In the genomic region with DNA sequence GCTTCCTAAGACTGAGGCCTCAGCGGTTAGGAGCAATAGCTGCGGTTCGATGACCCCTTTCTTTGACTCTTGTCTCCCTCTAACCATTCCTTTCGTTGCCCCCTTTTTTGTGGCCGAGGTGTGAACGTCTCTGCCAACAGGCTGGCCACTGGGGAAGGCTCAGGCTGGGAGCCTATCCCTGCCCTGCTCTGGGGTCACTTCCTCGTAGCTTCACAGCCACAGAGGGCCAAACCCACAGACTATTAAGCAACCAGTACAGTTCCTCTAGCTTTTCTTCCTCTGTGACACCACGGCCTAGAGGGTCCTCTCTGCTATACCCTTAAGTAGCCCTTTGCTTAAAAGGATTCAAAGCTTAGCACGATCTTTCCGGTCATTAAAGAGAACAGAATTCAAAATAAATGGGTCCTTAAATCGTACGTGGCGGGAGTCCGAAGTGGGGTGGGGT, we compare ENCODE assay signal across 9 mouse cellular contexts. TPM values are rescaled to one million over a fixed set of nuclear protein-coding genes. Genes with fewer than 3 reads are reported as not detected.
DNase-seq lines count a peak whose midpoint lies in the region; ATAC-seq and TF ChIP-seq lines count a peak whose summit lies in the region.
"Had no signal": no experiment of that assay in that cellular context is flagged by ENCODE, and none has a peak within 500 bp of the region (broad histone marks: within the 10 kb centered on the region; RNA-seq: fewer than 3 reads in every experiment).

No protein-coding gene starts in this region.

- H3K9ac ChIP-seq in heart, adult 2 months (ENCODE audit: low read depth, low read length), result peak overlapping the region; percentile 72
- peak overlapping the region; percentile 93; the same call in 1 of the 2 replicates for H3K9ac ChIP-seq in limb, embryonic 11.5 days (ENCODE audit: low read length)
- H3K9ac ChIP-seq in midbrain, embryonic 11.5 days (ENCODE audit: low read length), result peak overlapping the region; percentile 94
- H3K9ac ChIP-seq in stomach, postnatal 0 days (ENCODE audit: low read length), result peak overlapping the region; percentile 97

- TF ChIP-seq CTCF in heart, adult 2 months (IDR thresholded peaks at IDR 0.05), result no peak
- no peak for TF ChIP-seq CTCF in stomach, postnatal 0 days (IDR thresholded peaks at IDR 0.05; ENCODE audit: low read depth)

- 14% methylated on average over 14 of the region's 14 CpGs for WGBS in heart, adult 2 months
- WGBS in limb, embryonic 11.5 days, result 12% methylated on average over 14 of the region's 14 CpGs
- WGBS in midbrain, embryonic 11.5 days, result 16% methylated on average over 14 of the region's 14 CpGs
- 17% methylated on average over 14 of the region's 14 CpGs for WGBS in stomach, postnatal 0 days

- no peaks in the 10 kb centered on the region for H3K9me3 ChIP-seq in limb, embryonic 11.5 days (ENCODE audit: control insufficient read depth, low read length)
- H3K9me3 ChIP-seq in midbrain, embryonic 11.5 days (ENCODE audit: control insufficient read depth, low read length), result no peaks in the 10 kb centered on the region
- no peaks in the 10 kb centered on the region for H3K9me3 ChIP-seq in stomach, postnatal 0 days (ENCODE audit: control insufficient read depth, low read length)

- intact Hi-C loops in heart, adult 2 months (cut with DNase I), result loop anchor here (2.0 to 5.0 kb wide), 3 partner anchors 14 to 51 kb away; a partner anchor contains a TSS

- DNase-seq in embryo, embryonic 10.5 days (ENCODE audit: low spot score), result peak; percentile 54
- DNase-seq in embryo, embryonic 10 days (ENCODE audit: low spot score), result no peak
- DNase-seq in Muller cell, postnatal 12 days (ENCODE audit: inconsistent ontology term), result peak; percentile 49
- DNase-seq in heart, adult 2 months, result peak; percentile 56 to 72
- DNase-seq in limb, embryonic 11.5 days (ENCODE audit: low spot score), result no peak
- DNase-seq in midbrain, embryonic 11.5 days (ENCODE audit: low spot score, missing footprints), result no peak
- DNase-seq in stomach, postnatal 0 days (ENCODE audit: low spot score), result peak; percentile 48
- no peak for DNase-seq in ovary, postnatal 10 days (ENCODE audit: low spot score)

- TF ChIP-seq EP300 in heart, adult 2 months (IDR thresholded peaks at IDR 0.05; ENCODE audit: insufficient read depth, low read depth, low read length), result no peak
- no peak for TF ChIP-seq EP300 in stomach, postnatal 0 days (optimal IDR thresholded peaks at IDR 0.05)

- H3K79me2 ChIP-seq in heart, adult 2 months (replicated peaks; ENCODE audit: control insufficient read depth, insufficient read depth, low read length), result peaks cover 3% of the 10 kb centered on the region

- H3K4me2 ChIP-seq in limb, embryonic 11.5 days (ENCODE audit: low read depth, severe bottlenecking), result peak overlapping the region; percentile 87
- peak overlapping the region; percentile 94 for H3K4me2 ChIP-seq in midbrain, embryonic 11.5 days
- H3K4me2 ChIP-seq in stomach, postnatal 0 days (replicated peaks; ENCODE audit: low read depth), result peak overlapping the region; percentile 79

- H3K4me3 ChIP-seq in heart, adult 2 months, result peak overlapping the region; percentile 96
- peak overlapping the region; percentile 98 for H3K4me3 ChIP-seq in limb, embryonic 11.5 days (ENCODE audit: low read depth, low read length)
- peak overlapping the region; percentile 80 for H3K4me3 ChIP-seq in midbrain, embryonic 11.5 days (ENCODE audit: low read depth, low read length)
- peak overlapping the region; percentile 93 for H3K4me3 ChIP-seq in stomach, postnatal 0 days (ENCODE audit: low read depth, low read length)

- no peaks in the 10 kb centered on the region for H3K27me3 ChIP-seq in heart, adult 2 months (ENCODE audit: control insufficient read depth, insufficient read depth, low read length)
- H3K27me3 ChIP-seq in limb, embryonic 11.5 days (ENCODE audit: control insufficient read depth, insufficient read depth, low read length), result no peaks in the 10 kb centered on the region
- H3K27me3 ChIP-seq in midbrain, embryonic 11.5 days (ENCODE audit: control insufficient read depth, insufficient read depth, low read length), result no peaks in the 10 kb centered on the region
- no peaks in the 10 kb centered on the region for H3K27me3 ChIP-seq in stomach, postnatal 0 days (ENCODE audit: control insufficient read depth, insufficient read depth, low read length)
- H3K27me3 ChIP-seq: Patski had no signal

- ATAC-seq in limb, embryonic 11.5 days (ENCODE audit: insufficient number of reproducible peaks, low FRiP score, low TSS enrichment, low read depth), result peak; percentile 48; the same call in 1 of the 2 replicates
- peak; percentile 49 for ATAC-seq in midbrain, embryonic 11.5 days (ENCODE audit: low FRiP score)
- ATAC-seq in stomach, postnatal 0 days (ENCODE audit: low FRiP score, low TSS enrichment), result peak; percentile 54

- H3K4me1 ChIP-seq in heart, adult 2 months (ENCODE audit: control insufficient read depth, insufficient read depth, low read length), result peaks cover 17% of the 10 kb centered on the region
- H3K4me1 ChIP-seq in limb, embryonic 11.5 days (ENCODE audit: control insufficient read depth, insufficient read depth, low read length), result peaks cover 8% of the 10 kb centered on the region
- H3K4me1 ChIP-seq in midbrain, embryonic 11.5 days (ENCODE audit: control insufficient read depth, insufficient read depth, low read length), result peaks cover 1% of the 10 kb centered on the region; the same call in 1 of the 2 replicates
- H3K4me1 ChIP-seq in stomach, postnatal 0 days (replicated peaks; ENCODE audit: control insufficient read depth, insufficient read depth), result peaks cover 7% of the 10 kb centered on the region

- H3K36me3 ChIP-seq in heart, adult 2 months (ENCODE audit: control insufficient read depth, insufficient read depth, low read length), result peaks cover 2% of the 10 kb centered on the region; the same call in 1 of the 2 replicates
- H3K36me3 ChIP-seq in limb, embryonic 11.5 days (ENCODE audit: control insufficient read depth, insufficient read depth, low read length), result no peaks in the 10 kb centered on the region
- H3K36me3 ChIP-seq in midbrain, embryonic 11.5 days (ENCODE audit: control insufficient read depth, insufficient read depth, low read length), result no peaks in the 10 kb centered on the region
- H3K36me3 ChIP-seq in stomach, postnatal 0 days (ENCODE audit: control insufficient read depth, insufficient read depth, low read length), result no peaks in the 10 kb centered on the region

- TF ChIP-seq POLR2A in heart, adult 2 months (IDR thresholded peaks at IDR 0.05; ENCODE audit: insufficient read depth, low read depth, low read length), result peak; percentile 27; the same call in 1 of the 2 replicates

- H3K27ac ChIP-seq in heart, adult 2 months, result peak overlapping the region; percentile 96
- no peak overlapping the region for H3K27ac ChIP-seq in limb, embryonic 11.5 days (replicated peaks; ENCODE audit: low read depth, low read length)
- no peak overlapping the region for H3K27ac ChIP-seq in midbrain, embryonic 11.5 days (ENCODE audit: low read depth, low read length)
- H3K27ac ChIP-seq in stomach, postnatal 0 days (replicated peaks), result peak overlapping the region; percentile 90

RNA-seq across cellular contexts. Expression of a gene that starts 0.5 kb away (rescaled TPM):
- 100 to 1,000 TPM; 120 TPM for total RNA-seq in heart, adult 2 months (2021)
- polyA plus RNA-seq in heart, adult 2 months (2012; rRNA removed), result 100 and 140 TPM in 2 replicates
- 25.2 and 32.7 TPM in 2 replicates for polyA plus RNA-seq in limb, embryonic 11.5 days (2014; fragmentation: Nextera tagmentation; extraction: Ambion mirVana)
- 33.1 and 34.8 TPM in 2 replicates for polyA plus RNA-seq in midbrain, embryonic 11.5 days (2014; fragmentation: Nextera tagmentation; extraction: Ambion mirVana)
- polyA plus RNA-seq in stomach, postnatal 0 days (2015; fragmentation: Nextera tagmentation; extraction: Ambion mirVana), result 54.9 and 57.8 TPM in 2 replicates

RNA-seq across cellular contexts. Expression of a gene that starts 51.2 kb away (rescaled TPM):
- 10 to 100 TPM; 47.0 to 62.7 TPM for total RNA-seq in heart, adult 2 months (2021)
- polyA plus RNA-seq in heart, adult 2 months (2012; rRNA removed), result 63.4 and 99.8 TPM in 2 replicates
- 31.6 and 32.4 TPM in 2 replicates for polyA plus RNA-seq in limb, embryonic 11.5 days (2014; fragmentation: Nextera tagmentation; extraction: Ambion mirVana)
- polyA plus RNA-seq in midbrain, embryonic 11.5 days (2014; fragmentation: Nextera tagmentation; extraction: Ambion mirVana), result 53.2 and 55.7 TPM in 2 replicates
- polyA plus RNA-seq in stomach, postnatal 0 days (2015; fragmentation: Nextera tagmentation; extraction: Ambion mirVana), result 60.8 and 64.6 TPM in 2 replicates

Comparison
In these comparisons a context has a peak if more than half of its experiments do, and no peak if none do; other contexts are left out.
1. DNase-seq: peak in embryo, embryonic 10.5 days (single experiment), Muller cell, postnatal 12 days (single experiment), heart, adult 2 months (2 of 2) and stomach, postnatal 0 days (single experiment); none in embryo, embryonic 10 days (single experiment), limb, embryonic 11.5 days (single experiment), midbrain, embryonic 11.5 days (single experiment) and ovary, postnatal 10 days (single experiment).
2. H3K27ac ChIP-seq: peak in heart, adult 2 months (single experiment) and stomach, postnatal 0 days (single experiment); none in limb, embryonic 11.5 days (single experiment) and midbrain, embryonic 11.5 days (single experiment).
3. Peak in every context shown above with its lines, with median percentiles within 50 percentile points of each other: H3K4me3 ChIP-seq, H3K9ac ChIP-seq, ATAC-seq and H3K4me2 ChIP-seq.